Mouse (Mus musculus) hindbrain, embryonic 16.5 days (tissue): ENCODE measurements around the gene Gm14862. TPM values are rescaled to one million over a fixed set of nuclear protein-coding genes. Genes with fewer than 3 reads are reported as not detected.

ENCODE experiments used
- ATAC-seq: fragments of 200-750 bp; cut with Nextera tagmentation; 2 replicates; pipeline ENCODE4 v1.8.0; 2017; ENCODE audit warnings: moderate TSS enrichment, moderate library complexity
- H3K27ac ChIP-seq: fragments of 300-500 bp; sonication (generic); 2 replicates; pipeline ENCODE4 v1.5.1; 2014; ENCODE audit warnings: low read depth, mild to moderate bottlenecking, control low read depth, low read length, moderate library complexity
- H3K27me3 ChIP-seq: fragments of 300-500 bp; sonication (generic); replicated peaks from 2 replicates; pipeline ENCODE4 v1.6.1; 2014; ENCODE audit warnings: low read length; ENCODE audit not compliant: control insufficient read depth, insufficient read depth
- H3K36me3 ChIP-seq: fragments of 300-500 bp; sonication (generic); 2 replicates; pipeline ENCODE4 v1.6.1; 2014; ENCODE audit warnings: mild to moderate bottlenecking, low read length, moderate library complexity, mixed read lengths; ENCODE audit not compliant: control insufficient read depth, insufficient read depth
- H3K4me1 ChIP-seq: fragments of 300-500 bp; sonication (generic); 2 replicates; pipeline ENCODE4 v1.6.1; 2014; ENCODE audit warnings: low read depth, low read length; ENCODE audit not compliant: control insufficient read depth, insufficient read depth
- H3K4me2 ChIP-seq: fragments of 300-500 bp; sonication (generic); 2 replicates; pipeline ENCODE4 v1.6.1; 2014; ENCODE audit warnings: mild to moderate bottlenecking, low read length, control low read depth, moderate library complexity
- H3K4me3 ChIP-seq: fragments of 300-500 bp; sonication (generic); 2 replicates; pipeline ENCODE4 v1.5.1; 2014; ENCODE audit warnings: mild to moderate bottlenecking, low read length, control low read depth, moderate library complexity
- H3K9ac ChIP-seq: fragments of 300-500 bp; sonication (generic); 2 replicates; pipeline ENCODE4 v1.6.1; 2014; ENCODE audit warnings: low read depth, mild to moderate bottlenecking, control low read depth, low read length, moderate library complexity
- H3K9me3 ChIP-seq: fragments of 300-500 bp; sonication (generic); 2 replicates; pipeline ENCODE4 v1.6.1; 2014; ENCODE audit warnings: mild to moderate bottlenecking, low read length, moderate library complexity; ENCODE audit not compliant: control insufficient read depth
- WGBS: fragments of 180-500 bp; shearing (Covaris S2); extraction: QIAGEN DNeasy Blood & Tissue Kit; methylation state at CpG from one replicate; pipeline ENCODE4 v1.1.7; 2014; 5-methylcytosine and 5-hydroxymethylcytosine counted together
- polyA plus RNA-seq: library from polyadenylated mRNA; unstranded; fragments of >200 nt; fragmentation: Nextera tagmentation; extraction: Ambion mirVana; gene quantifications from 2 replicates; pipeline ENCODE4 v1.2.1, GENCODE M21; 2015

Gm14862 gene
- polyA plus RNA-seq, 1 experiment from 2014 or later: not detected

DNA sequence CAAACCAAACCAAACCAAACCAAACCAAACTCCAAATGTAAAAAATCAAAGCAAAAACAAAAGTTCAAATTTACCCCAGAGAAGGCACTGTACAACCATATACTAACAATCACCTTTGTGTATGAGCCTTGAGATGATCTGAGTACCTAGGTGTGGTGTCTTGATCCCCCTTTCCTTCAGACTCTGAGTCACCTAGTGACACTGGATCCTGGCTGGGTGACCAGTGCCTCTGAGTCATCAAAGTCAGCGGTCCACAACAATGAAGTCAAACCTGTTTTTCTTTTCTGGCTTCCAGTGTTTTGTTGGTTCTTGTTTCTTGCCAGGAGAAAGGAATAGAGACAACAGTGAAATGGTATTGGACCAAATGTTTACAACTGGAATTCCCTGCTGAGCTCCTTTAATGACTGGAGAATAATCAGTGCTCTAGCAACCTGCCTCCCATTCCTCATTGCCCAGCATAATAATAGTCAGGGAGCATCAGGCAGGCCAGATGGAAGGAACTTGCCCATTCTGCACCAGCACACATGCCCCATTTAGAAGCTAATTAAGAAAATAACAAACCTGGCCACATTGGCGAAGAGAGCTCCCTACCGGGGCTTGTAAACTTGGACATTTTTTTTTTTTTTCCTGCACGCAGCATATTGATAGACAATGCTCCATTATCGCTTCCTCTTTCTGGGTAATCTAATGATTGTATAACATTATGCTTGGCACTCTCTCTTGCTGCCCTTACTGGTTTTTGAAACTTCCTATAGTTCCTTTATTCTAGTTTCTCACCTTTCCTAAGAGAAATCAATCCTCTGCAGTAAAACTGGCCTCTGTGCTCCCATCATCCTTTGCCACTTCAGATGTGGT lies 15.7 kb downstream of the Gm14862 start:
- WGBS: 44% methylated on average over 5 of the region's 5 CpGs
- Histone ChIP-seq H3K4me2 (no peak overlapping the region), H3K4me1 (no peaks in the 10 kb centered on the region), H3K27ac (no peak overlapping the region), H3K4me3 (no peak overlapping the region), H3K9me3 (no peaks in the 10 kb centered on the region), H3K36me3 (no peaks in the 10 kb centered on the region), H3K27me3 (no peaks in the 10 kb centered on the region), H3K9ac (no peak overlapping the region)
- 0 out of 2 replicates have a peak, but pooled peaks have one; percentile 48 for ATAC-seq

DNA sequence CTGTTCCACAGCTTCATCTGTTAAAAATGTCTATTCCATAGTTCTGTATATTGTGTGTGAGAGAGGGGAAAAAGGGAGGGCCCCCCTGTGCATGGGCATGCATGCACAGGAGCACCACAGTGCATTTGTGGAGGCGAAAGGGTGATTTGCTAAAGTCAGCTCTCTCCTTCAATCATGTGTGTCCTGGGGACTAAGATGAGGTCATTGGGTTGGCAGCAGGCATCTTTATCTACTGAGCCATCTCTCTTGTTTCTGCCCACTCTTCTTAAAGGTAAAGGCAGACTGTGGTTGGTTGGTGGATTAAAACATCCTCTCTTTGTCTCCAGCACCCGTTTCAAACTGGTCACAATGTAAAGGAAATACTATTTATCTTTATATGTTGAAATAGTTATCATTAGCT lies 29.6 kb downstream of the Gm14862 start:
- Histone ChIP-seq H3K9ac (no peak overlapping the region), H3K36me3 (no peaks in the 10 kb centered on the region), H3K4me1 (no peaks in the 10 kb centered on the region), H3K4me2 (no peak overlapping the region), H3K9me3 (no peaks in the 10 kb centered on the region), H3K27me3 (no peaks in the 10 kb centered on the region), H3K27ac (no peak overlapping the region), H3K4me3 (no peak overlapping the region)
- 79% methylated on average over 2 of the region's 2 CpGs for WGBS
- no peak for ATAC-seq

DNA sequence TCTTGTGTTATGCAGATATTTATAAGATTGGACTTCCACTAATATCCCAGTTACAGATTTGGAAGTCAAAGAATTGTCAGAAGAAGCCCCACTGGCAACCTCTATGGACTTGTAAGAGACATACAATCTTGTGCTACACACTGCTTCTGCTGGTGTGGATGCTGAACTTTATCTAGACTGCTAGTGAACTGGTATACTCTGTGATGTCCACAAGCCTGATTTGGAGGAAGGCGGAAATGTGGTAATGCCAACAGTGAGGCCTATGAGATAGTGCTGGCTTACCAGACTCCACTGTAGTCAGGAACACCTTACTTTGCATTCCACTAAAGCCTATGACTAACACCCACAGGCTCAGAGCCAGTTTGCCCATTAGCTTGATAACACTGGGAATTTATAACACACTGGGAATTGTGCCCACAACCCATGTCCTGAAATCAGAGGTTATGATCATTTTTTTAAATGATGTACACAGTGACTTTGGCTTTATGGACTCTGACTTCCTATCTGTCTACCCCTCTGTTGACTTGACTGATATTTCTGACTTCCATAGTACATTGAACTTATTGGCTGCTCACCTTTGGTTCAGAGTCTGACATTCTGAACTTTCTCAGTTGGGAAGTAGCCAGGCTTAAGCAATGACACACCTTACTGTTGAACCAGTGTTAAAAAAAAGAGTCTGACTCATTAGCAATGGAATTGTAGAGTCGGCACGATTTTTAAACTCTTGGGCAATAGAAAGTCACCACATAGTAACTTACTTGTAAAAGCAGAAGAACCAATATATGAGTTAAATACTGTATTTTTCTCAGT lies 34.1 kb downstream of the Gm14862 start:
- H3K4me3 ChIP-seq: no peak overlapping the region
- no peak overlapping the region for H3K9ac ChIP-seq
- no peaks in the 10 kb centered on the region for H3K36me3 ChIP-seq
- no peaks in the 10 kb centered on the region for H3K4me1 ChIP-seq
- H3K27ac ChIP-seq: no peak overlapping the region
- no peaks in the 10 kb centered on the region for H3K27me3 ChIP-seq
- no peaks in the 10 kb centered on the region for H3K9me3 ChIP-seq
- no peak overlapping the region for H3K4me2 ChIP-seq
- WGBS: 87% methylated on average over 3 of the region's 3 CpGs
- no peak for ATAC-seq

DNA sequence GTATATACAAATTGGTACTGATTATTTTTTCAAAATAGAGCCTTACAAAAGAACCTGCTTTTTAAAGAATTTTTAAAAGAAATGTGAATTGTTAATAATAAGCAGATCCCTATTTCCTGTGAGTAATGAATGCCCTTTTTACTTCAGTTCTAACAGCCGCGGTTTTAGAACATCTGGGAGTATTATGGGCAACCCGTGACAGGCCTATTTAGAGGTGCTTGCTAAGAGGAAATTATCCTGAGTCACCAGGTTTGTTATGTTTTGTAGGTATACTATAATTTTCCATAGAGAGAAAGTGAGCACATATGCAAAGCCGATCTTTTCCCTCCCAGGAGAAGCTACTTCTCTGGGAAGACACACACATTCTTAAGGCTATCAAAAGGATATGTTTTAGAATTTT lies 35.0 kb downstream of the Gm14862 start:
- H3K36me3 ChIP-seq: no peaks in the 10 kb centered on the region
- ATAC-seq: no peak
- no peaks in the 10 kb centered on the region for H3K27me3 ChIP-seq
- no peak overlapping the region for H3K27ac ChIP-seq
- H3K4me1 ChIP-seq: no peaks in the 10 kb centered on the region
- no peak overlapping the region for H3K4me2 ChIP-seq
- H3K9ac ChIP-seq: no peak overlapping the region
- 78% methylated on average over 4 of the region's 4 CpGs for WGBS
- no peaks in the 10 kb centered on the region for H3K9me3 ChIP-seq
- H3K4me3 ChIP-seq: no peak overlapping the region

DNA sequence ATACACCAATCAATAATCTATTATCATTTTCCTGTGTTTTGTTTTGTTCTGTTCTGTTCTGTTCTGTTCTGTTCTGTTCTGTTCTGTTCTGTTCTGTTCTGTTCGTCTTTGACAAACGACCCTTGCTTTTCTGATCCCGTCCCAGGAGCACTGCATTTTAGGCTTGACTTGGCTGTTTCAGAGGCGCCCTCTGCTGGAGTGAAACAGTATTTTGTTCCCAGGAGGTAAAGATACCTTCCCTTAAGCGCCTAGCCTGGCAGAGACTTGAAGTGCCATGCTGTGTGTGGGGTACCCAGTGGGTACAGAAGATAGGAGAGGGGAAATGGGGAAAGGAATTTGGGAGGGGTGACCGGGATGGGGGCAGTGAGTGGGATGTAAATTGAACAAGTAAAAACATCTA lies 35.5 kb downstream of the Gm14862 start:
- Histone ChIP-seq H3K4me1 (no peaks in the 10 kb centered on the region), H3K4me2 (no peak overlapping the region), H3K4me3 (no peak overlapping the region), H3K27me3 (no peaks in the 10 kb centered on the region), H3K9me3 (no peaks in the 10 kb centered on the region), H3K27ac (no peak overlapping the region), H3K36me3 (no peaks in the 10 kb centered on the region), H3K9ac (no peak overlapping the region)
- ATAC-seq: no peak
- WGBS: 26% methylated on average over 6 of the region's 6 CpGs

DNA sequence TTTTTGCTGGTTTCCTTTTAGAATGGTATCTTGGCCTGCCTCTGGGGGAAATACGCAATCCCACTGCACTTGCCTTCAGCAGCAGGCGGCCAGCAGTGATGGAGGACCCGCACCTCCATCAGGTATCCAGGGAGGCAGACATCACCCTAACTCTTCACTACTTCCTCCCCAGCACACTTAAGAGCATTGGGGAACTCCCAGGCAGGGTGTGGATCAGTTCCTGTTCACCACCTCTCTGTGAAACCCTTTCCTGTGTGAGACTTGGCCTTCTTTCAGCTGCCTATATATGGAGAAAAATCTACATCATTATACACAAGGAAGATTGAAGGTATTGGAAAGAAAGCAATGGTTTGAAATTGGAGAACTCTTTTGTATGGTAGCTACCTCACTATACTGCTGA lies 37.1 kb downstream of the Gm14862 start:
- no peak overlapping the region for H3K9ac ChIP-seq
- H3K27ac ChIP-seq: no peak overlapping the region
- H3K4me3 ChIP-seq: no peak overlapping the region
- no peaks in the 10 kb centered on the region for H3K9me3 ChIP-seq
- no peak for ATAC-seq
- WGBS: 83% methylated on average over 3 of the region's 3 CpGs
- H3K36me3 ChIP-seq: no peaks in the 10 kb centered on the region
- no peaks in the 10 kb centered on the region for H3K27me3 ChIP-seq
- no peak overlapping the region for H3K4me2 ChIP-seq
- no peaks in the 10 kb centered on the region for H3K4me1 ChIP-seq

DNA sequence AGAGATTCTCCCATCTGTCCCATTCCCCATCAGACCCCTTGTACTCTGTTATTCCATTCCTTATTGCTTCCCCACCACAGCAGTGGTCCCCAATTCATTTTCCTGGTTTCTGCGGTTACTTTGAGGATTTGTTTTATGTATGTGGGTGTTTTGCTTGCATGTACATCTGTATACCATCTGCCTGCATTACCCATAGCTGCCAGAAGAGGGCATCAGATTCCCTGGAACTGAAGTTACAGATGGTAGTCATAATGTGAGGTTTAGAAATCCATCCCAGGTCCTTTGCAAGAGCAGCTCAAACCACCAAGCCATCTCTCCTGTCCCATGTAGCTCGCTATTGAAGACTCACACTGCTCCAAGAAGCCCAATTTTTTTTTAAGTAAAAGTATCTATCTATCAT lies 40.5 kb downstream of the Gm14862 start:
- 91% methylated on average over 2 of the region's 2 CpGs for WGBS
- Histone ChIP-seq H3K27ac (no peak overlapping the region), H3K36me3 (no peaks in the 10 kb centered on the region), H3K9ac (no peak overlapping the region), H3K4me2 (no peak overlapping the region), H3K9me3 (no peaks in the 10 kb centered on the region), H3K4me1 (no peaks in the 10 kb centered on the region), H3K27me3 (no peaks in the 10 kb centered on the region), H3K4me3 (no peak overlapping the region)
- ATAC-seq: no peak

DNA sequence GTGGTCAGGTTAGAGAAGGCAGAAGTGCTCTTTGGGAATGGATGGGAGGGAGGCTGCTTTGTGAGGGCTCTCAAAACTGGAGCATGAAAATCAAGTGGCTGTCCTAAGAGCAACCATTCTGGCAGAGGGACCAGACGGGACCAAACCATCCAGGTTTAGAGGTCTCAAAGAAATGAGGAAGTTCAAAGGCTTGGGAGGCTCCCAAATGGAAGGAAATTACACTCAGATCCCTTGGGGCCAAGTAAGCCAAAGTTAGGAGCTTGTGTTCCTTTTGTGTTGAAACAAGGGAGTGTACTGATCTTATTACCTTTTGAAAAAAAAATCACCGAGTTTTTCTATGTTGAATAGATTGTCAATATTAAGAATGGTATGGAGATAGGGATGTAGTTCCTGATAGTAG lies 51.6 kb downstream of the Gm14862 start:
- Histone ChIP-seq H3K27me3 (no peaks in the 10 kb centered on the region), H3K9ac (no peak overlapping the region), H3K4me2 (no peak overlapping the region), H3K4me1 (no peaks in the 10 kb centered on the region), H3K9me3 (no peaks in the 10 kb centered on the region), H3K27ac (no peak overlapping the region), H3K4me3 (no peak overlapping the region), H3K36me3 (no peaks in the 10 kb centered on the region)
- ATAC-seq: no peak
- 77% methylated on average over 2 of the region's 2 CpGs for WGBS

DNA sequence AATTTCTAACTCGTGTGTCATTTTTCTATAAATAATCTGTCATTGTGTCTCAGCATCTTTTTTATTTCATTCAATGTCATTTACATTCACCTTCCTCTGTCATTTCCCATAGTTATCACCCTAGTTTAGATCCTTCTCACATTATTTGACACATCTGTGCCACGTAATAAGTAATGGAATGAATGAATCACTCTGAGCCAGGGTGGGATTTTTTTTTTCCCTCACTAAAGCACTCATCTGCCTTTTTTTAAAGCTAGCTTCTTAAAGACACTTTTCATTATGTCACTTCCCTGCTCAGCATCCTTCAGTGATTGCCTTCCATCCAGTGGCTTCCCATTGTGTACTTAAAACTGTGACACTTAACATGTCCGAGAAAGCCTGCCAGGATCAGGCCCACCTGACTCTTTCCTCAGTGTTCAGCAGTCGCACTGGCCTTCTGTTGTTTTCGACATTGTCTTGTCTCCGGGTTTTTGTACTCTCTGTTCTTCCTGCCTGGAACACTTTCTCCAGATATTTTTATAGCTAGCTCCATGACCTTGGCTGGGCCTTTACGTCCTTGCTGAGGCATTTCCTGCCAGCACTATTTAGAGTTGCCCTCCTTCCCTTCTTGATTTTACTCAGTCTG lies 53.8 kb downstream of the Gm14862 start:
- no peaks in the 10 kb centered on the region for H3K36me3 ChIP-seq
- ATAC-seq: no peak
- no peak overlapping the region for H3K27ac ChIP-seq
- 47% methylated on average over 7 of the region's 7 CpGs for WGBS
- H3K4me1 ChIP-seq: no peaks in the 10 kb centered on the region
- peak overlapping the region; percentile 42 for H3K4me2 ChIP-seq
- H3K9me3 ChIP-seq: no peaks in the 10 kb centered on the region
- no peak overlapping the region; the same call in 1 of the 2 replicates for H3K4me3 ChIP-seq
- H3K27me3 ChIP-seq: no peaks in the 10 kb centered on the region
- H3K9ac ChIP-seq: no peak overlapping the region
